Mouse (Mus musculus) ovary, postnatal 14 days (tissue): Measurements from ENCODE around the gene Pcyt2.

Experiments used
- DNase-seq: peaks from one replicate; pipeline ENCODE4 v3.0.0; 2022; ENCODE audit warnings: low spot score

Gene Pcyt2

GRCm38 (mm10) chr11:120632559-120633519 is 15.1 kb upstream of the Pcyt2 start:
- DNase-seq, result peak; percentile 57

GRCm38 (mm10) chr11:120631726-120632448 is 14.2 kb upstream of the Pcyt2 start:
- DNase-seq, result no peak

DNA sequence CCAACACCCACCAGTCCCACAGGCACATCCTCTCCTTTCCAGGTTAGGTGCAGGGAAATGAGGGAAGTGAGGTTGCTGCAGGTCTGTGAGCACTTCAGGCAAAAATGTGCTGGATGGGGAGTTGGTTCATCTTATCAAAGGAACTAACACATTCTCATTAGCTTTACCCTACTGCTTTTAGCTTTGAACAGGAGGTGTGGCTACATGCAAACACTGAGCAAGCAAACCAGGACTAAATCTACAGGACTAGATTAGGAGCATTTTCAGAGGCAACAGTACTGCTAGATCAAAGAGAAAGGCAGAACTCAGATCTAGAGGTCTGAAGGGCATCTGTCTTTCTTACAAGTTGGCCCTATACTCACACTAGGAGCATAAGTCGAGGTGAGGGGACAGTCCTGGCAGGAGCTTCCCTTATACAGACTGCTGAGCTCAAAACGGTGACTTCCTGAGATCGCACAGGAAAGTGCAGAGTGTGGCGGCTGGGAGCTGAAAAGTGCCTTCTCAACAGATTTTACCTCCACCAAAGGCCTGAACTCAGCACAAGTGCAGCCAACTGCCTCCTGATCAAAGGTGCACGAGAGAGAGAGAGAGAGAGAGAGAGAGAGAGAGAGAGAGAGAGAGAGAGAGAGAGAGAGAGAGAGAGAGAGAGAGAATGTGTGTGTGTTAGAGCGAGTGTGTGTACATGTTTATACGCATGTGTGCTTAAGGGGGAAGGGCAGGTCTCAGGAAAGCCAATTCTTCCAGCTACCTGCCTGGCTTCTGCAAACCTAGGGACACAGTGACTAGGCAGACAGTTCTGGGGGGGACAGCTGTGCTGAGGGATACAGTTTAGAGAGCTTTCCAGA is 13.4 kb upstream of the Pcyt2 start:
- DNase-seq, result no peak

- DNase-seq, result no peak
These were observed 12.7 kb upstream of the Pcyt2 start for GRCm38 (mm10) chr11:120630401-120630871.

- DNase-seq, result no peak
These were observed 12.2 kb upstream of the Pcyt2 start for GRCm38 (mm10) chr11:120629911-120630310.

- DNase-seq, result no peak
These were observed 11.6 kb upstream of the Pcyt2 start for GRCm38 (mm10) chr11:120629341-120629730.

DNA sequence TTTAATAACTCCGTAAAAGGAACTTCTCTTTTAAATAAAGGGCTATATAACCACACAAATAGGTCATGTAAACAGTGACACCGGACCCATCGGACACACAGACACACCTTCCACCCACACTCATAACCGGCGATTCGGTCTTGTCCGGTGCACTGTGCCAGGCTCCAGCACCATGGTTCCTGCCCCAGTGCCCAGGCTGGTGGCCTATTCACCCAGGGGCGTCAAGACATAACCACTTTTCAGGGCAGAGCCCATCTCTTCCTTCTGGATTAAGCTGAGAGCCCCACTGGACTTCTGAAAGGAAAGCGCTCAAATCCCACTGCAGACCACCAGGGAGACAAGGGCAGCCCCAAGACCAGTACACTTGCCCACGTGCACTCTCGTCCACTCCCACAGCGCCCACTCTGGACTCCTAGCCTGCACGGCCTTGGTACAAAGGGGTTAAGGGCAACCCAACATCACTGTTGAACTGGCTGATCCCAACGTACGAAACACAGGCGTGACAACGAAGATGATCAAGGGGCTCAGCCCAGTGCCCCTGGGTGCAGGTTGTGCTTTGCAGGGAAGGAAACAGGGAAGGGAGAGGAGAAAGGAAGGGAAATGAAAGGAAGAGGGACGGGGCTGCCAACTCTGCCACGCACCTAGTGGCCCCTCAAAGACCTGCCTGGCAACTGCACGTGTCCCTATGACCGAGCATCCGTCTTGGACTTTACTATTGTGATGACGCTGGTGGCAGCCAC is 11.0 kb upstream of the Pcyt2 start:
- DNase-seq, result no peak

DNA sequence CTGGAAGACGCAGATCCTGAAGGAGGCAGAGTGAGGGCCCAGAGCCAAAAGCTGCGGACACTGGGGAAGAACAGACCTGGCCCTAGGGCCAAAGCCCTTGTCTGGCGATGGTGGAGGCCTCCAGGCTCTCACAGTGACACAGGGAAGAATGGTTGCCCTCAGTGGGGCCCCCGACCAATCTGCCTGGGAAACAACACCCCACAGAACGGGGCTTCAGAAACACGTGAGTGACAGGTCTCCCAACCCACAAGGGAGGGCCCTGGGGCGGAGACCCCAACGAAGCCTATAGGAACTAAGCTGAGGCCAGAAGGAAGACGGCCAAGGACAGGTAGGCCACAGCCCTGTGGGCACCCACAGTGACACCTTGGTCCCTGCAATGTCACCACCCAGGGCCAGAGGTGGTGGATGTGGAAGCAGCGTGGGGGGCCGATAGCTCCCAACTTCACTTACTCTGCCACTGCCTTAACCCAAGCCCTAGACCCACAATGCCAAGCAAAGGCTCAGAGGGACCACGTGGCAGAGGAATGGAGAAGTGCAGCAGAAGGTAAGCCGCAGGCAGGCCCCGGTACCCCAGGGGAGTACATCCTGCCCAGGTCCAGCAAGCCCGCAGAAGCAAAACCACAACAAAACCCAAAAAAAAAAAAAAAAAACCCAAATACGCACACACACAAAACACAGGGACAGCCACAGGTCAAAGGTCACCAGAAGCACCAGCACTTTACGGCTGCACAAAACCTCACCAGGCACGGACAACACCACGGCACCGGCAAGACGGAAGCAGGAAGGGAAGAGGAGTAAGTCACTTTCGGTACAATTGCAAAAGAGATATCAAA is 9.9 kb upstream of the Pcyt2 start:
- DNase-seq, result no peak

GRCm38 (mm10) chr11:120626785-120627467 is 9.2 kb upstream of the Pcyt2 start:
- DNase-seq, result no peak

DNA sequence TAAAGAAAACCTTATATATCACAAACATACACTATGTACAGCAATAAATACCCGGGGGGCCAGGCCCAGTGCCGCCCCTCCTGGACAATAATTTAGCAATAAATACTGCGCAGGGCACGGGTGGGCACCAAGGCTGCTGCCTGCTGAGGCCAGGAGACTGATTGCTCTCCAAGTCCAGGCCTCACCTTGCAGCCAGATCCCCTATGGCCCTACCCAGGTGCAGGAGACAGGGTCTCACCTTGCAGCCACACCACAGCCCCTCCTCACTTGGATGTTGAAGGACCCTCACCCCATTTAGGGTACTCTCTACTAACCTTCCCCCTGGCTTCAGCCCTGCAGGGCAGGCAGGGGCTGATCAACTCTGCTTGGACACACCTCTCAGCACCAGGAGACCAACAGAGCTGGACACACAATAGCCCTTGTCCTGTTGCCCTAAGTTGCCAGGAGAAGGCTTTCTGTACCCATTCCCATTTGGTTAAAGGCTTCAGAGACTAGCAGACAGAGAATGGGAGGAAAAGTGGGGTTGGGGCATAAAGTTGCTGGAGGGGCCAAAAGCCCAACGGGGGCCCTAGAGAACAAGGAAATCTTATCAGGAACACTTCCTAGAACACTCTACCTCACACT is 7.5 kb upstream of the Pcyt2 start, which contains the start of gene Sirt7:
Gene Sirt7, minus strand, starts transcription at position 89 of the 624 bp plus-strand sequence.
- no peak for DNase-seq

- DNase-seq, result peak; percentile 71
These were observed 7.0 kb upstream of the Pcyt2 start for GRCm38 (mm10) chr11:120624680-120625111.

DNA sequence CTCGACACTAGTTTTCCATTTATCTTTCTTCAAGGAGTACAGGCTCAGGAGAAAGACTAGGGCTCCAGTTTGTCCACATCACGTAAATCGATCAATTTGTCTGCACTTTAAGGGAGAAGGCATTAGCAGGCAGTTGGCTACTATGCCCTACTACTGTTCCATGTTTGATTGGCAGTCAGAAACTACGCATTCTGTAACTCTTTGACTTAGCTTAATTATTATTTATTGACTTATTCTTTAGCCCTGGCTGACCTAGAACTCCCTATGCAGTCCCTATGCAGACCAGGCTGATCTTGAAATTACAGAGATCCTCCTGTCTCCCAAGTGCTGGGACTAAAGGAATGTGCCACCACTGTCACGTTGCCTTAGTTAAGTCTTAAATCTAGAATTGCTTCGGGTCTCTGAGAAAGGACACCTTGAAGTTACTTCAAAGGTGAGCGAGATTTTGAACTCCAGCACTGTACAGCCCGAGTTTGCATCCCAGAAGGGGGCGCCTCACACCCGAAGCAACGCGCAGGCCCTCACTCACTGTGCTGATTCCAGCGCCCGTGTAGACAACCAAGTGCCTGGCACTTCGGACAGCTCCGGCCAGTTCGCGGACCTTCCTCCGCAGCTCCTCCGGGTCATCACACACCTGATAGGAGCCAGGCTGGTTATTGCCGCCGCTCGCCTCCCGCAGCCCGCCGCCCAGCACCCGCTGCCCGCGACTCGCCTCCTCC is 6.4 kb upstream of the Pcyt2 start:
- DNase-seq, result peak; percentile 46

GRCm38 (mm10) chr11:120622805-120623204 is 5.1 kb upstream of the Pcyt2 start:
- DNase-seq, result no peak

DNA sequence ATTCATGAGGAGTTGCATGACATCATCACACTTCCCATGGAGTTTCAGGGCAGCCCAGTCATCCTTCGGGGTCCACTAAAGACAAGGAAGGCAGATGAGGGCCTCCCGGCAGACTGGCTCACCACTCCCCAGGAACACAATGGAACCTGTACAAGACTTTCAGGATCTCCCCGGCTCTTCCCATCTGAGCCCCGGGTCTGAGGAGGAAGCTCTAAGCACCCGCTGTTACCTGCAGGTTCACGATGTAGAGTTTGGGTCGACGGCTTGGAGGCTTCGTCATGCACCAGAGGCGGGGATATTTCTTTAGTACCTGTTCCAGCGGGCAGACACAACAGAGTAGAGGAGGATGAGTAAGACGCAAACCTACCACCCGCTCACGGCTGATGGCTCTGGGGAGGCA is 2.5 kb upstream of the Pcyt2 start:
- DNase-seq, result no peak

GRCm38 (mm10) chr11:120618619-120619535 is 1.1 kb upstream of the Pcyt2 start:
- DNase-seq, result no peak

GRCm38 (mm10) chr11:120616617-120617294 is 980 bp downstream of the Pcyt2 start:
- no peak for DNase-seq
